Mouse (Mus musculus): ENCODE measurements around the gene Ppm1m.

DNA sequence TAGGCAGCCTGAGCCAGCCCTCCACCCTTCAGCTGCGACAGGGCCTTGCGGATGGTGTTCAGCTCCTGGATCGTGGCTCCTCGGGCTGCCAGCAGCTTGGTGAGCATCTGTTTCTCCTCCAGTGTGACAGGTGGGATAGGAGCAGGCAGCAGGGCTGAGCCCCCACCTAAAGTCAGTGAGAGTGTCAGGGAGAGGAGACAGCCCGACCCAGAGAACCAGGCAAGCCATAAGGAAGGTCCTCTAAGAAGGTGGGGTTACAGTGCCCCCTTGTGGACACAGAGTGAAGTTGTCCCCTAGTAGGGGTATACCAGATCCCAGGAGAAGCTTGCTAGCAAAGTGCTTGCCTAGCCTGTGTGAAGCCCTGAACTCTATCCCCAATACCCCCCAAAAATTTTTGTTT is 43.1 kb downstream of the Ppm1m start:
- peak; percentile 69 for TF ChIP-seq CTCF (conservative IDR thresholded peaks at IDR 0.05; ENCODE audit: insufficient read depth, insufficient read length, low read depth, low read length)
- TF ChIP-seq POLR2A (IDR thresholded peaks at IDR 0.05; ENCODE audit: low read depth, low read length) = no peak

All from kidney, adult 2 months (tissue).